Mouse (Mus musculus): Measurements from ENCODE around the gene Kdm4a.
A peak's percentile ranks its signal among the peaks of the same experiment; 100 is the strongest.

DNA sequence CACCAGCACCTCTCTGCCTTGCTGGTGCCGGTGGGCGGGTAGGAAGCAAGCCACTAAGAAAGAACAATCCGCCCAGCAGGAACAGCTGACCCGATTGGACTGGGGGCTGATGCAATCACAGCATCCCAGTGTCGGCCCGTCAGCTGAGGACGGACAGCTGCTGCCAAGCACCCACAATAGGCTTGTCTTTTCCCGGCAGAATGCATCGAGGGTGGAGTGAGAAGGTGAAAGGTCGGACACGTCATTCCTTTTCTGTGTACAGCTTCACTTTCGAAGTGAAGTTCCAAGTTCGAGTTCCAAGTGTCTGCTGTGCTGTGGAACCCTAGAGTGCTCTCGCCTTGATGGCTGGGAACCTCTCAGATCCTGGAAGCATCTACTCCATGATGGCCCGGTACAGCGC, 42.0 kb downstream of the Kdm4a start:
- TF ChIP-seq POLR2A (IDR thresholded peaks at IDR 0.05; ENCODE audit: insufficient read length, low read depth) (no peak), MAX (IDR thresholded peaks at IDR 0.05; ENCODE audit: low read depth) (no peak), TCF12 (IDR thresholded peaks at IDR 0.05; ENCODE audit: insufficient read depth, poor library complexity, severe bottlenecking) (peak; percentile 69), SRF (IDR thresholded peaks at IDR 0.05; ENCODE audit: control insufficient read depth, insufficient read length, low read depth) (no peak), E2F4 (IDR thresholded peaks at IDR 0.05; ENCODE audit: insufficient read depth) (no peak), POLR2AphosphoS2 (IDR thresholded peaks at IDR 0.05; ENCODE audit: insufficient read length, low read depth) (peak; percentile 25), MYOG (IDR thresholded peaks at IDR 0.05; ENCODE audit: control insufficient read depth in 1 of 3, insufficient read depth in 1 of 3, insufficient read length in 2 of 3, low read depth in 2 of 3) (peak; percentile 91 to 98 (median 97))

Data from myocyte (in vitro differentiated cells).